Mouse (Mus musculus) lung, embryonic 16.5 days (tissue): Measurements from ENCODE around the gene Capzb. TPM values are rescaled to one million over a fixed set of nuclear protein-coding genes. Genes with fewer than 3 reads are reported as not detected.

ENCODE experiments used
- ATAC-seq: fragments of 200-750 bp; cut with Nextera tagmentation; 2 replicates; pipeline ENCODE4 v1.8.0; 2017; ENCODE audit warnings: low read depth, mild to moderate bottlenecking, moderate library complexity
- H3K27ac ChIP-seq: fragments of 300-500 bp; sonication (generic); 2 replicates; pipeline ENCODE4 v1.5.1; 2014; ENCODE audit warnings: mild to moderate bottlenecking, control low read depth, low read length
- H3K27me3 ChIP-seq: fragments of 300-500 bp; sonication (generic); 2 replicates; pipeline ENCODE4 v1.6.1; 2014; ENCODE audit warnings: low read depth, low read length, mixed read lengths; ENCODE audit not compliant: control insufficient read depth, insufficient read depth
- H3K36me3 ChIP-seq: fragments of 300-500 bp; sonication (generic); 2 replicates; pipeline ENCODE4 v1.6.1; 2014; ENCODE audit warnings: low read length; ENCODE audit not compliant: control insufficient read depth, insufficient read depth
- H3K4me1 ChIP-seq: fragments of 300-500 bp; sonication (generic); replicated peaks from 2 replicates; pipeline ENCODE4 v1.6.1; 2014; ENCODE audit warnings: low read length, mixed read lengths; ENCODE audit not compliant: control insufficient read depth, insufficient read depth
- H3K4me2 ChIP-seq: fragments of 300-500 bp; sonication (generic); 2 replicates; pipeline ENCODE4 v1.6.1; 2014; ENCODE audit warnings: low read depth, low read length, control low read depth
- H3K4me3 ChIP-seq: fragments of 300-500 bp; sonication (generic); 2 replicates; pipeline ENCODE4 v1.5.1; 2014; ENCODE audit warnings: mild to moderate bottlenecking, low read length, control low read depth
- H3K9ac ChIP-seq: fragments of 300-500 bp; sonication (generic); 2 replicates; pipeline ENCODE4 v1.6.1; 2014; ENCODE audit warnings: low read length, control low read depth
- H3K9me3 ChIP-seq: fragments of 300-500 bp; sonication (generic); 2 replicates; pipeline ENCODE4 v1.6.1; 2016; ENCODE audit warnings: low read length; ENCODE audit not compliant: control insufficient read depth
- WGBS: fragments of 180-500 bp; shearing (Covaris S2); extraction: QIAGEN DNeasy Blood & Tissue Kit; methylation state at CpG from one replicate; pipeline ENCODE4 v1.1.7; 2014; 5-methylcytosine and 5-hydroxymethylcytosine counted together
- polyA plus RNA-seq: library from polyadenylated mRNA; unstranded; fragments of >200 nt; fragmentation: Nextera tagmentation; extraction: Ambion mirVana; gene quantifications from 2 replicates; pipeline ENCODE4 v1.2.1, GENCODE M21; 2015

Capzb gene
- 454 and 473 TPM in 2 replicates for polyA plus RNA-seq

DNA sequence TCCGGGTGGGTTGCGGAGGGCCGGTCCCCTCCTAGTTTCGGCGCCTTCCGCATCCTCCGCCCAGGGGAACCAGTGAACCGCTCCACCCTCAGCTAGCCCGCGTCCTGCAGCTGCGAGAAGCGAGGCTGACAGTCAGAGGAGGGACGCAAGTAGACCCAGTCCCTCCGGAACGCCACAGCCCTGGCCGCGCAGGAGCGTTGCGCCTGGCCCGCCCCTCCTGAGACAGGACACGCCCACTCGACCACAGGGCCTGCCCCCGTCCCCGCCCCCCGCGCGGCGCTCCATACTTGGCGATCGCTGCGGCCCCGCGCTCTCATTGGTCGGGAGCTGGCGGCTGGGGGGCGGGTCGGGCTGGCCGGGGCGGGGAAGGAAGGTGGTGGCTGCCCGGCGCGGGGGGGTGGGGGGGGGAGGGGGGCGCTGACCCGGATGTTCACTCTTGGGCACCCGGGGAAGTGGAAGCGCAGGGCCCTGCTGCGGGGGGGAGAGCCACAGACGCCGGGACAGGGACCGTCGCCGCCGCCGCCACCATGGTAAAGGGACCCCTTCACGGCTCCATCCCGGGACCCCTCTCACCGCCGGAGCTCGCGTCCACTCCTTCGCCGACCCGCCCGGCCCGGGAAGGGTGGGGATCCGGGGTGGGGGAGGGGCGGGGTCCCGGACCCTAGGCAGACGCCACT lies at the start of gene Capzb:
Gene Capzb (plus strand): TSS at position 401 of the 677 bp plus-strand sequence.
- Histone ChIP-seq H3K27me3 (no peaks in the 10 kb centered on the region), H3K9ac (peak within 1 kb of the TSS; percentile 92), H3K27ac (peak within 1 kb of the TSS; percentile 93), H3K9me3 (no peaks in the 10 kb centered on the region), H3K4me1 (peaks cover 44% of the 10 kb centered on the region), H3K4me2 (peak within 1 kb of the TSS; percentile 72), H3K36me3 (no peaks in the 10 kb centered on the region), H3K4me3 (peak within 1 kb of the TSS; percentile 81)
- peak; percentile 97 for ATAC-seq
- 0% methylated on average over 51 of the region's 69 CpGs for WGBS

DNA sequence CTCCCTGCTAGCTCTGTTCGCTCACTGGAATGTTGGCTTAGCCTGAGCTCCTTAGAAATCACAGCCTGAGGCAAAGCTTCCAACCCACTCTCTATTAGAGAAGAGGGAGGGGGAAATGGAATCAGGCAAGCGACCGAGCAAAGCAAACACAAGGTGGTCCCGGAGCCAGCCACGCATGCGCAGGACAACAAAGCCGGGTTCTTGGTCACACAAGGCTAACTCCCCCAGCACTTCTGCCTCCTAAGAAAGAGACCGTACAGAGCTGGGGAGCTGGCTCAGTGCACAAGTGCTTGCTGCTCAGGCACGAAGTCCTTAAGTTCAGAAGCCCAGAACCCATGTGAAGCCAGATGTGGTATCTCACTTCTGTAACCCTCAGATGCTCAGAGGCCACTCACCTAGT lies 49.7 kb upstream of the Capzb start:
- H3K4me2 ChIP-seq = peak overlapping the region; percentile 46
- H3K9ac ChIP-seq = peak overlapping the region; percentile 29; the same call in 1 of the 2 replicates
- H3K27ac ChIP-seq = no peak overlapping the region
- ATAC-seq = no peak
- peaks cover 3% of the 10 kb centered on the region; the same call in 1 of the 2 replicates for H3K4me1 ChIP-seq
- H3K4me3 ChIP-seq = 0 out of 2 replicates have a peak overlapping the region, but pooled peaks have one; percentile 12
- no peaks in the 10 kb centered on the region for H3K36me3 ChIP-seq
- whole genome bisulfite sequencing = 36% methylated on average over 9 of the region's 9 CpGs
- H3K9me3 ChIP-seq = peaks cover 1% of the 10 kb centered on the region
- H3K27me3 ChIP-seq = no peaks in the 10 kb centered on the region

DNA sequence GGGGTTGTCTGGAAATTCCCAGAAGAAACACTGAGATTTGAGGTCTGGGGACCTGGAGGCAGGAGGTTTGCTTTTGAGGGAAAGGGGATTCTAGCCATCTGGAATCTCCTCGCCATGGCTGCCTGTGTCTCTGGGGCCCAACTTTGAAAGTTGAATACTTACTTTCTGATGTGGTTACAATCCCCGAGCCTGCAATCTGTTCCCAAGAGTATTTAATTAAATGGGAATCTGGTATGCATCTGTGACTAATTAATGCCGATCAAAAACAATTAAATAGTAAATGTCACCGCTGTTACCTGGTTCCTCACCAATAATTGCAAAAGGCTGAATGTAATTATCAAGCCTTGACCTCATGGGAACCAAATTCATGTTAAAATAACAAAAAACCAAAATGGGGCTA lies 48.1 kb upstream of the Capzb start:
- WGBS = 92% methylated on average over 4 of the region's 4 CpGs
- no peak overlapping the region for H3K27ac ChIP-seq
- peaks cover 3% of the 10 kb centered on the region; the same call in 1 of the 2 replicates for H3K4me1 ChIP-seq
- H3K9me3 ChIP-seq = peaks cover 8% of the 10 kb centered on the region
- H3K9ac ChIP-seq = no peak overlapping the region
- no peaks in the 10 kb centered on the region for H3K27me3 ChIP-seq
- ATAC-seq = no peak
- no peaks in the 10 kb centered on the region for H3K36me3 ChIP-seq
- no peak overlapping the region for H3K4me3 ChIP-seq
- H3K4me2 ChIP-seq = no peak overlapping the region

DNA sequence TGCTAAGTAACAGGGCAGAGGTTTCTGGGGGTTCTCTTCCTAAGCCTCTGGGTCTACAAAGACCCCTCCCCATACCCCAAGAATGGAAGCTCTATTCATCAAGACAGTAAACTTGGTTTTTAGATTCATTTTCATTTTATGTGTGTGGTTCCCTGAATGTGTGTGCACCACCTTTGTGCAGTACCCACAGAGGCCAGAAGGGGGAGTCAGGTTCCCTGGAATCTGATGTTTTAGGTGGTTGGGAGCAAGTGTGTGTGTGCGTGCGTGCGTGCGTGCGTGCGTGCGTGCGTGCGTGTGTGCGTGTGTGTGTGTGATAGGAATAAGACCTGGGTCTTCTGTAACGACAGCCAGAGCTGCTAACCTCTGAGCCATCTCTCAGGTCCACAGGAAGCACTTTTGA lies 47.5 kb upstream of the Capzb start:
- no peak for ATAC-seq
- Histone ChIP-seq H3K9ac (no peak overlapping the region), H3K4me3 (no peak overlapping the region), H3K36me3 (no peaks in the 10 kb centered on the region), H3K4me2 (no peak overlapping the region), H3K4me1 (peaks cover 3% of the 10 kb centered on the region; the same call in 1 of the 2 replicates), H3K27ac (no peak overlapping the region), H3K27me3 (no peaks in the 10 kb centered on the region), H3K9me3 (peaks cover 8% of the 10 kb centered on the region)
- WGBS = 94% methylated on average over 11 of the region's 11 CpGs

DNA sequence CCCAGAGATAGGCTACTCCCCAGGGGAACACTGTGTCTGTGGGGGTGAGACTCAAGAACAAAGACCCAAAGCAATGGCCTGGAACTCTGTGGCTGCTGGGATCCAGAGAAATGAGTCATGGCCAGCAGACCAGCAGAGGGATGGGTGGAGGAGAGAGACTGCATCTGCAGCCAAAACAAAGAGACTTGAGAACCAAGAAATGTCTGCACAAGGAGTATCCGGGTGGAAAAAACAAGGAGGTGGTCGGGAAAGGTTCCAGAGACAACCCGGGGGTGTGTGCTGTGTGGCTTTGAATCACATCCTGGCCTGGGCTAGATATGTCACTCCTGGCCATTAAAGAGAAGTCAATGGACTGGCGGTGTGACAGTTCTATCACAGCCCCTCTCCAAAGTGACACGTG lies 45.9 kb upstream of the Capzb start:
- H3K4me3 ChIP-seq = no peak overlapping the region
- peaks cover 8% of the 10 kb centered on the region for H3K9me3 ChIP-seq
- H3K27ac ChIP-seq = no peak overlapping the region
- no peak overlapping the region for H3K9ac ChIP-seq
- H3K4me2 ChIP-seq = no peak overlapping the region
- no peaks in the 10 kb centered on the region for H3K36me3 ChIP-seq
- no peaks in the 10 kb centered on the region for H3K27me3 ChIP-seq
- WGBS = 76% methylated on average over 5 of the region's 5 CpGs
- no peak for ATAC-seq
- peaks cover 3% of the 10 kb centered on the region; the same call in 1 of the 2 replicates for H3K4me1 ChIP-seq

DNA sequence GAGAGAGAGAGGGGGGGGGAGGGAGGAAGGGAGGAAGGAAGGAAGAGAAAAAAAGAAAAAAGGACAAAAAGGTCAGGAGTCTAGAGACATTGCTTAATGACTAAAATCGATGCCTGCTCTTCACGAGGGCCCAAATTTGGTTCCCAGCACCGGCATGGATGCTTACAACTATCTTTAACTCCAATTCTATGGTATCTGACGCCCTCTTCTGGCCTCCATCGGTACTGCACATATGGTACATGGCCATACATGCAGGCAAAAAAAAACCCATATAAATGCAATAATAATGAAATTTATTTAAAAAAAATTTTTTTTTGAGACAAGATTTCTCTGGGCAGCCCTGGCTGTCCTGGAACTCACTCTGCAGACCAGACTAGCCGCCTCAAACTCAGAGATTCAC lies 41.3 kb upstream of the Capzb start:
- H3K4me2 ChIP-seq = no peak overlapping the region

DNA sequence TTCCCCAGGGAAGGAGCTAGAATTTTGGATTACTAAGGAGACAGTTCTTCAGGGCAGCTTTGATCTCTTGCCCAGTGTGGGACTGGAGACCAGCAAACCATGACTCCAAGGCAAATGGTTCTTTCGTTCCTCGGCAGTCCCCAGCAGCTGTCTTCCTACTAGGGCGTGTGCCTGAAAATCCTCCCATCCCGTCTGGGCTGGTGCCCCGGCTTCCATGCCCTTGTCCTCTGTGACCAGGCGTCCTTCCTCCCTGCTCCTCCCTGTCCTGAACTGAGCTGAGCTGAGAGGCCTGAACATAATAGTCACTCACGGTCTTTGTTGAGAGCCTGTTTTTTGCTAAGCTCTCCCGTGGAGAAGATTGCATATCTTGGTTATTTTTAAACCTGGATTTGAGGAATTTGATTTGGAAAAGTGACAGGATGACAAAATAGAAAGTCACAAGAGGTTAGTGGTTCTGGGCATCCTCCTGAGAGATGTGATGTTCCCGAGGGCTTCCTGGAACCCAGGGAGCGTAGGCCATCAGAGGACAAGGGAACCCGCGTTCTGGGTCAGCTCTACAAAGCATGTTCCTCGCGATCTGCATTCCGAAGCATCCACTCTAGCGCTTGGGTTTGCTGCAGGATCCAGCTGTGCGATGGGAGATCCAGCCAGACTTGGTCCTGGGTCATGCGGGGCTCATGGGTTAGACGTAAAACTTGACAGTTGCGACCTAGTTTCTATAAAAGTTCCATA lies 38.0 kb upstream of the Capzb start:
- Histone ChIP-seq H3K4me3 (no peak overlapping the region), H3K4me1 (no peaks in the 10 kb centered on the region), H3K27me3 (no peaks in the 10 kb centered on the region), H3K36me3 (no peaks in the 10 kb centered on the region), H3K27ac (no peak overlapping the region), H3K9ac (no peak overlapping the region), H3K9me3 (no peaks in the 10 kb centered on the region; the same call in 1 of the 2 replicates), H3K4me2 (no peak overlapping the region)
- ATAC-seq = peak; percentile 47; the same call in 1 of the 2 replicates
- 66% methylated on average over 20 of the region's 20 CpGs for WGBS

More for the DNA sequence above, 41.3 kb upstream of the Capzb start:
- H3K9ac ChIP-seq = no peak overlapping the region
- ATAC-seq = no peak
- no peaks in the 10 kb centered on the region for H3K4me1 ChIP-seq
- 66% methylated on average over 6 of the region's 6 CpGs for WGBS
- no peak overlapping the region for H3K27ac ChIP-seq
- H3K36me3 ChIP-seq = no peaks in the 10 kb centered on the region
- no peaks in the 10 kb centered on the region for H3K27me3 ChIP-seq
- H3K9me3 ChIP-seq = peaks cover 8% of the 10 kb centered on the region
- H3K4me3 ChIP-seq = no peak overlapping the region

DNA sequence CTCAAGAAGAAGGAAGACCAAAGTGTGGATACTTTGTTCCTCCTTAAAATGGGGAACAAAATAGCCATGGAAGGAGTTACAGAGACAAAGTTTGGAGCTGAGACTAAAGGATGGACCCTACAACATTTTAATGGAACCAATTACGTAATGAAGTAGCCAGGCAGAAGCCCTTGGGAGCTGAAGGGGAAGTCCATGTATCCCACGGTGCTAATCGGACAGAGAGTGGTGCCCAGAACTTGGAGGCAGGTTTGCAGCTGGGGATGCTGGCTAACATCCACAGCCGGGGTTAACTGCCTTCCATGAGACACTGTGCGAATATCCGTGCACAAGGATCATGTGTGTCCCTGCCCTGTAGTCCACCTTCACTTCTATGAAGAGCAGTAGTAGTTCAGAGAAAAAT lies 36.2 kb upstream of the Capzb start:
- Histone ChIP-seq H3K36me3 (no peaks in the 10 kb centered on the region), H3K27me3 (no peaks in the 10 kb centered on the region), H3K27ac (no peak overlapping the region), H3K4me1 (no peaks in the 10 kb centered on the region), H3K9ac (no peak overlapping the region), H3K4me2 (no peak overlapping the region), H3K4me3 (no peak overlapping the region), H3K9me3 (no peaks in the 10 kb centered on the region)
- WGBS = 83% methylated on average over 6 of the region's 6 CpGs
- no peak for ATAC-seq

DNA sequence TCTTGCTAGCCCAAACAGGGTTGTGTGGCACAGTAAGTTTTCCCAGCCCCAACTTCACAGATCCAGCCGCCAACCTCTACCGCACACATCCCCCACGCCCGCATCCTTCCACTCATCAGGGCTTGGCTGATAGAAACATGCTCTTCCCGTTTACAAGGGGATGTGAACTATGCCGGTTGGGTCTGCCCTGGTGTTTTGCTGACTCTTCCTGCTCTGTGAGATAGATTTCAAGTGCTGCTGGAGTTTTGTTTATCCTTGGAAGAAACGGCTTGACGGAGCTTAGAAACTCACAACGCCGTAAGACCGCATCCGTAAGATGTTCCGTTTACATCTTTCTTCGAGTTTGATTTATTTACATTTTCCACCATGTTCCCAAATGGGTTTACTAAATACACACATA lies 34.3 kb upstream of the Capzb start:
- Histone ChIP-seq H3K27me3 (no peaks in the 10 kb centered on the region), H3K9me3 (no peaks in the 10 kb centered on the region), H3K4me1 (no peaks in the 10 kb centered on the region), H3K36me3 (no peaks in the 10 kb centered on the region), H3K27ac (no peak overlapping the region), H3K9ac (no peak overlapping the region), H3K4me2 (peak overlapping the region; percentile 4; the same call in 1 of the 2 replicates), H3K4me3 (no peak overlapping the region)
- 31% methylated on average over 14 of the region's 14 CpGs for WGBS
- peak; percentile 47; the same call in 1 of the 2 replicates for ATAC-seq
